Mouse (Mus musculus): ENCODE measurements around the gene Fitm2.

DNA sequence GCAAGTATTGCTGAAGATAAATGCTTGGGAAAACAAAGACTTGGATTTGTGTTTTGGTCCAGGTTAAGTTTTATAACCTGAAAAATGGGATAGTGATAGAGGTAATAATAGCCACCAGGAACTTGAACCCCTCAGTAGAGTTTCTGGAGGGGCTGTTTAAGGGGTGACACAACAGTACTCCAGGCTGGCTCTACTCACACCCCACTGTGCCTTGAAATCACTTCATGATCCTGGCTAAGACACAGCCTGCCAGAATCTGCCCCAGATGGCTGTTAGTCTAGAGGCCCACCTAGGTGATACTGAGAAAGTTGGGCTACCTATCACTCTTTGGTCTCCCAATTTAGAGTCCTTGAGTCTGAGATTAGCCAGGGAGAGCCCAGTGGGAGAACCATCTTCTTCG is 32.9 kb downstream of the Fitm2 start:
- TF ChIP-seq TAL1 (IDR thresholded peaks at IDR 0.05; ENCODE audit: low read length), result no peak
- TF ChIP-seq GATA1 (IDR thresholded peaks at IDR 0.05; ENCODE audit: low read length), result no peak

All from erythroblast, embryonic 14.5 days (primary cell).